Mouse (Mus musculus): ENCODE measurements at regions not wholly inside any gene's neighbourhood (a gene's known extent, or its start where the extent isn't known, plus 50 kb on each side); places are given as distances from the start of the nearest gene placed in this dataset.

- H3K27me3 ChIP-seq (replicated peaks; ENCODE audit: control insufficient read depth, insufficient read depth, low read length): no peaks in the 10 kb centered on the region
- H3K36me3 ChIP-seq (ENCODE audit: control insufficient read depth, insufficient read depth, low read length): no peaks in the 10 kb centered on the region
- H3K27ac ChIP-seq (ENCODE audit: low read depth): no peak overlapping the region
- H3K9ac ChIP-seq (ENCODE audit: low read length): no peak overlapping the region
- DNase-seq (ENCODE audit: low spot score) (no peak), ATAC-seq (replicated peaks; ENCODE audit: low FRiP score, low TSS enrichment, low read depth) (no peak)
- H3K9me3 ChIP-seq (ENCODE audit: control insufficient read depth, low read length): no peaks in the 10 kb centered on the region
- H3K4me1 ChIP-seq (replicated peaks; ENCODE audit: control insufficient read depth, insufficient read depth, low read length): no peaks in the 10 kb centered on the region
- H3K4me2 ChIP-seq (ENCODE audit: low read length): no peak overlapping the region
- 74% methylated on average over 10 of the region's 10 CpGs for WGBS
- no peak overlapping the region for H3K4me3 ChIP-seq (ENCODE audit: low read depth, low read length)
Observed at GRCm38 (mm10) chr13:59363428-59363827, 221.6 kb downstream of the Agtpbp1 start.

DNA sequence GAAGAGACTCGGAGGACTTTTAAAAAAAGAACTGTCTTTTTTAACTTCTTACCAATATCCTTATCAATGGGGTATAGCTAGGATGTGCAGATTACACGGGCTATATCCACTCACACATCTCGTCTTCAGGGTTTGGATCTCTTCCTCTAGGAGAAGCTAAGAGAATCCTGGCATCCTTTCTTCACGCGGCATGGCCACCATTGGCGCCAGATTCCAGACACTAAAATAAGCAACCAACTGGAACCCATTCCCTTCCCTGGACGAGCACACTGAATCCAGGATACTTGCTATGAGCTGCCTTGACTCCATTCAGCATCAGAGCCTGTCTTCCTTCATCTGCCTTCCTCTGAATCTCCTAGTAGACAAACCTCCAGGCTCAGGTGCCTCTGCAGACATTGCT is 223.7 kb downstream of the Agtpbp1 start:
- Histone ChIP-seq H3K27me3 (replicated peaks; ENCODE audit: control insufficient read depth, insufficient read depth, low read length) (no peaks in the 10 kb centered on the region), H3K27ac (ENCODE audit: low read depth) (no peak overlapping the region), H3K4me3 (ENCODE audit: low read depth, low read length) (no peak overlapping the region), H3K36me3 (ENCODE audit: control insufficient read depth, insufficient read depth, low read length) (no peaks in the 10 kb centered on the region), H3K4me1 (replicated peaks; ENCODE audit: control insufficient read depth, insufficient read depth, low read length) (no peaks in the 10 kb centered on the region), H3K9me3 (ENCODE audit: control insufficient read depth, low read length) (no peaks in the 10 kb centered on the region), H3K9ac (ENCODE audit: low read length) (no peak overlapping the region), H3K4me2 (ENCODE audit: low read length) (no peak overlapping the region)
- WGBS: 84% methylated on average over 7 of the region's 7 CpGs
- DNase-seq (ENCODE audit: low spot score) (no peak), ATAC-seq (replicated peaks; ENCODE audit: low FRiP score, low TSS enrichment, low read depth) (no peak)

DNA sequence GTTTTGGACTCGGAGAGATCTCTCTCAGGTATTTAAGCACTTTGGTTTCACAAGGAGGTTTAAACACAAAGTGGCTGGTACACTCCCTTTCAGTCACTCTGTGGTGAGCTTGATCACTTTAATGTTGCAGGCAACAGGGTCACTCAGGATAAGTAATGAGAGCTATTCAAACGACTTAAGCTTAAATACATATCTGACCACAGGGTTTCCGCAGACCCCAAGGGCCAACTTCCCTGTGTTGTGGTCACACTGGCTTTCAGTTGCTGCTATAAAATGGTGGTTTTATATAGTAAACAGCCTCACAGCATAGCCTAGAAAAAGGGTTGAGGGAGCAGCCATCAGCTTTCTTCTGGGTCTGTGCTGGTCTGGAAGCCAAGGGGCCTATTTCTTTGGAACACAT is 225.0 kb downstream of the Agtpbp1 start:
- WGBS: 74% methylated on average over 3 of the region's 3 CpGs
- Histone ChIP-seq H3K27ac (ENCODE audit: low read depth) (no peak overlapping the region), H3K27me3 (replicated peaks; ENCODE audit: control insufficient read depth, insufficient read depth, low read length) (no peaks in the 10 kb centered on the region), H3K36me3 (ENCODE audit: control insufficient read depth, insufficient read depth, low read length) (no peaks in the 10 kb centered on the region), H3K9ac (ENCODE audit: low read length) (no peak overlapping the region), H3K9me3 (ENCODE audit: control insufficient read depth, low read length) (no peaks in the 10 kb centered on the region), H3K4me3 (ENCODE audit: low read depth, low read length) (no peak overlapping the region), H3K4me2 (ENCODE audit: low read length) (no peak overlapping the region), H3K4me1 (replicated peaks; ENCODE audit: control insufficient read depth, insufficient read depth, low read length) (no peaks in the 10 kb centered on the region)
- DNase-seq (ENCODE audit: low spot score) (no peak), ATAC-seq (replicated peaks; ENCODE audit: low FRiP score, low TSS enrichment, low read depth) (no peak)

DNA sequence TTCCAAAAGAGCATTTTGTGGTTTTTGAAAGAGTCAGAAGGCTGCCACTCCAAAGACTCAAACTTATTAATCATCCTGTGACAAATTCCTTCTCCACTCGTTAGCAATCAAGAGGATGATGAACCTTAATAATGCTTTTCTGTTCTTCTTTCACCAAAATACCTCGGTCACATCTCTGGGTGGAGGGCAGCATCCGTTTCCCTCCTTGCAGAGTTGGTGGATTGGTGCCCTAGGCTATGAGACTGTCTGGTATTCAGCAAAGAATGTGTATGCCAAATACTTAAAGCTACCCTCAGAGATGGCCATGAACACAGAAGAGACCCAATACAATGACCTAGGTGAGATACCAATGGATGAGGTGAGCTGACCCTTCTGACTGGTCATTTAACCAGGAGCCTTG is 226.6 kb downstream of the Agtpbp1 start:
- no peak overlapping the region for H3K27ac ChIP-seq (ENCODE audit: low read depth)
- no peak overlapping the region for H3K4me2 ChIP-seq (ENCODE audit: low read length)
- no peak overlapping the region for H3K4me3 ChIP-seq (ENCODE audit: low read depth, low read length)
- no peaks in the 10 kb centered on the region for H3K27me3 ChIP-seq (replicated peaks; ENCODE audit: control insufficient read depth, insufficient read depth, low read length)
- no peaks in the 10 kb centered on the region for H3K9me3 ChIP-seq (ENCODE audit: control insufficient read depth, low read length)
- DNase-seq (ENCODE audit: low spot score): no peak
- 79% methylated on average over 3 of the region's 3 CpGs for WGBS
- H3K36me3 ChIP-seq (ENCODE audit: control insufficient read depth, insufficient read depth, low read length): no peaks in the 10 kb centered on the region
- H3K4me1 ChIP-seq (replicated peaks; ENCODE audit: control insufficient read depth, insufficient read depth, low read length): no peaks in the 10 kb centered on the region
- no peak overlapping the region for H3K9ac ChIP-seq (ENCODE audit: low read length)
- ATAC-seq (replicated peaks; ENCODE audit: low FRiP score, low TSS enrichment, low read depth): no peak

- H3K27ac ChIP-seq (ENCODE audit: low read depth): no peak overlapping the region
- DNase-seq (ENCODE audit: low spot score) (peak; percentile 57), ATAC-seq (replicated peaks; ENCODE audit: low FRiP score, low TSS enrichment, low read depth) (no peak)
- WGBS: 56% methylated on average over 6 of the region's 6 CpGs
- no peak overlapping the region for H3K4me2 ChIP-seq (ENCODE audit: low read length)
- H3K4me3 ChIP-seq (ENCODE audit: low read depth, low read length): no peak overlapping the region
- H3K9me3 ChIP-seq (ENCODE audit: control insufficient read depth, low read length): 0 out of 2 replicates have a peak, but pooled peaks cover 4% of the 10 kb centered on the region
- no peaks in the 10 kb centered on the region for H3K4me1 ChIP-seq (replicated peaks; ENCODE audit: control insufficient read depth, insufficient read depth, low read length)
- no peaks in the 10 kb centered on the region for H3K27me3 ChIP-seq (replicated peaks; ENCODE audit: control insufficient read depth, insufficient read depth, low read length)
- no peaks in the 10 kb centered on the region for H3K36me3 ChIP-seq (ENCODE audit: control insufficient read depth, insufficient read depth, low read length)
- H3K9ac ChIP-seq (ENCODE audit: low read length): no peak overlapping the region
Observed at GRCm38 (mm10) chr13:59351461-59351860, 233.6 kb downstream of the Agtpbp1 start.

DNA sequence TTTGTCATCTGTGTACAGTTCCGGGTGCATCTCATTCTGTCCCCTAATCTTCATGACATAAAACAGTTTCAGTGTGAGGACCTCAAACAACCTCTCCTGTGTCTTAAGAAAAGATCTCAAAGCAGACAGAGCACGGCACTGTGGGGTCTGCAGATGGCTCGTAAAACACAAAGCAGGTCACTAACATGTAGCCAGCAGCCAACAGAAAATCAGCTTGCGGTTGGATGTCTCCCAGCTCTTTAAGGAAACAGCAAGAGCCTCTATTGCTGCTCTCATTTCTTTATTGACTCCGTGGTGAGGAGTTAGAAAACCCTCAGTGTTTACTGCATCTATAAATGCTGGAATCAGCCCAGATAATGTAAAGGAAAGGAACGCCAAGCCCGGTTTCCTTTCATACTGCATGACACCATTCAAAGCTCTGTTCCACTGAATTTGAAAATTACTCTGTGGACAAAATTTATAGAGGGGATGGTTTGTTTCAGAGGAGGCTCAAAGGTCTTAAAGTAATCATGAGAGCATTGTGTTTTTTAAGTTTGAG is 234.3 kb downstream of the Agtpbp1 start:
- no peaks in the 10 kb centered on the region for H3K27me3 ChIP-seq (replicated peaks; ENCODE audit: control insufficient read depth, insufficient read depth, low read length)
- H3K4me1 ChIP-seq (replicated peaks; ENCODE audit: control insufficient read depth, insufficient read depth, low read length): no peaks in the 10 kb centered on the region
- no peaks in the 10 kb centered on the region for H3K36me3 ChIP-seq (ENCODE audit: control insufficient read depth, insufficient read depth, low read length)
- ATAC-seq (replicated peaks; ENCODE audit: low FRiP score, low TSS enrichment, low read depth) (no peak), DNase-seq (ENCODE audit: low spot score) (no peak)
- no peak overlapping the region for H3K4me2 ChIP-seq (ENCODE audit: low read length)
- H3K9ac ChIP-seq (ENCODE audit: low read length): no peak overlapping the region
- H3K9me3 ChIP-seq (ENCODE audit: control insufficient read depth, low read length): 0 out of 2 replicates have a peak, but pooled peaks cover 4% of the 10 kb centered on the region
- no peak overlapping the region for H3K4me3 ChIP-seq (ENCODE audit: low read depth, low read length)
- WGBS: 46% methylated on average over 7 of the region's 7 CpGs
- H3K27ac ChIP-seq (ENCODE audit: low read depth): no peak overlapping the region

- H3K9ac ChIP-seq (ENCODE audit: low read length): no peak overlapping the region
- H3K4me2 ChIP-seq (ENCODE audit: low read length): no peak overlapping the region
- DNase-seq (ENCODE audit: low spot score): no peak
- no peaks in the 10 kb centered on the region for H3K36me3 ChIP-seq (ENCODE audit: control insufficient read depth, insufficient read depth, low read length)
- H3K27me3 ChIP-seq (replicated peaks; ENCODE audit: control insufficient read depth, insufficient read depth, low read length): no peaks in the 10 kb centered on the region
- H3K27ac ChIP-seq (ENCODE audit: low read depth): no peak overlapping the region
- no peak overlapping the region for H3K4me3 ChIP-seq (ENCODE audit: low read depth, low read length)
- ATAC-seq (replicated peaks; ENCODE audit: low FRiP score, low TSS enrichment, low read depth): no peak
- H3K9me3 ChIP-seq (ENCODE audit: control insufficient read depth, low read length): 0 out of 2 replicates have a peak, but pooled peaks cover 4% of the 10 kb centered on the region
- H3K4me1 ChIP-seq (replicated peaks; ENCODE audit: control insufficient read depth, insufficient read depth, low read length): no peaks in the 10 kb centered on the region
Observed at GRCm38 (mm10) chr13:59348510-59348909, 236.5 kb downstream of the Agtpbp1 start.

- ATAC-seq (replicated peaks; ENCODE audit: low FRiP score, low TSS enrichment, low read depth): no peak
- no peaks in the 10 kb centered on the region for H3K36me3 ChIP-seq (ENCODE audit: control insufficient read depth, insufficient read depth, low read length)
- no peak for DNase-seq (ENCODE audit: low spot score)
- WGBS: 90% methylated on average over 13 of the region's 13 CpGs
- no peak overlapping the region for H3K9ac ChIP-seq (ENCODE audit: low read length)
- no peaks in the 10 kb centered on the region for H3K4me1 ChIP-seq (replicated peaks; ENCODE audit: control insufficient read depth, insufficient read depth, low read length)
- H3K27me3 ChIP-seq (replicated peaks; ENCODE audit: control insufficient read depth, insufficient read depth, low read length): no peaks in the 10 kb centered on the region
- H3K27ac ChIP-seq (ENCODE audit: low read depth): no peak overlapping the region
- H3K4me2 ChIP-seq (ENCODE audit: low read length): no peak overlapping the region
- H3K4me3 ChIP-seq (ENCODE audit: low read depth, low read length): no peak overlapping the region
- no peaks in the 10 kb centered on the region for H3K9me3 ChIP-seq (ENCODE audit: control insufficient read depth, low read length)
Observed at GRCm38 (mm10) chr13:59341871-59342270, 243.2 kb downstream of the Agtpbp1 start.

- ATAC-seq (replicated peaks; ENCODE audit: low FRiP score, low TSS enrichment, low read depth) (no peak), DNase-seq (ENCODE audit: low spot score) (no peak)
- Histone ChIP-seq H3K4me1 (replicated peaks; ENCODE audit: control insufficient read depth, insufficient read depth, low read length) (no peaks in the 10 kb centered on the region), H3K27me3 (replicated peaks; ENCODE audit: control insufficient read depth, insufficient read depth, low read length) (no peaks in the 10 kb centered on the region), H3K27ac (ENCODE audit: low read depth) (no peak overlapping the region), H3K4me3 (ENCODE audit: low read depth, low read length) (no peak overlapping the region), H3K4me2 (ENCODE audit: low read length) (no peak overlapping the region), H3K9ac (ENCODE audit: low read length) (no peak overlapping the region), H3K9me3 (ENCODE audit: control insufficient read depth, low read length) (no peaks in the 10 kb centered on the region), H3K36me3 (ENCODE audit: control insufficient read depth, insufficient read depth, low read length) (no peaks in the 10 kb centered on the region)
- WGBS: 86% methylated on average over 9 of the region's 9 CpGs
Observed at GRCm38 (mm10) chr13:59338436-59338835, 246.6 kb downstream of the Agtpbp1 start.

All from intestine, embryonic 14.5 days (tissue).